Mouse (Mus musculus): ENCODE data around the gene Gm42417.

DNA sequence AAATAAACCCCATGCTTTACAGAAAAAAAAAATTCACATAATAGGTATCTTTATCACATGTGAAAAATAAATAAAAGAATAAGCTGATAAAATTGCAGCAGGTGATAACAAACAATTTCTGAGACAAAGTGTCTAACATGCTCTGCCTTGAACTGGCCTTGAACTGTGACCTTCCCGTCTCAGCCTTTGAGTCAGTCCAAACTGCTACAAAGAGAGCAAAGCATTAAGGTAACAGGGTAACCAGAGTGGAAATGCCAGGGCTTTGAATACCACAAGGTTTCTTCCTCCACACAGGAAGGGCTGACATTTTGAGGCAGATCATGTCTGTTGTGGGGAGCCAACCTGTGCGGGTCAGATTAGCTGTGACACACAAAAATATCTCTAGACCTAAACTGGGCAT lies 6.2 kb upstream of the Gm42417 start:
- no peak for TF ChIP-seq POLR2A (IDR thresholded peaks at IDR 0.05; ENCODE audit: borderline replicate concordance, extremely low read depth, low read depth, low read length)
- no peak for TF ChIP-seq CTCF (IDR thresholded peaks at IDR 0.05; ENCODE audit: insufficient read depth, low read length)
